Comparison of ENCODE assay signal across 9 mouse cellular contexts in genomic region chr2:77703080-77703479, GRCm38 (mm10).
A peak's percentile ranks its signal among the peaks of the same experiment; 100 is the strongest.
DNase-seq lines count a peak whose midpoint lies in the region; ATAC-seq lines count a peak whose summit lies in the region.
"Had no signal": no experiment of that assay in that cellular context is flagged by ENCODE, and none has a peak within 500 bp of the region (broad histone marks: within the 10 kb centered on the region; RNA-seq: fewer than 3 reads in every experiment).

No protein-coding gene starts in this region.

- 0 out of 2 replicates have a peak overlapping the region, but pooled peaks have one; percentile 32 for H3K9ac ChIP-seq in heart, embryonic 12.5 days
- H3K9ac ChIP-seq in heart, embryonic 13.5 days = peak overlapping the region; percentile 59

- H3K27me3 ChIP-seq in heart, embryonic 12.5 days (replicated peaks) = no peaks in the 10 kb centered on the region
- H3K27me3 ChIP-seq in heart, embryonic 13.5 days (replicated peaks) = no peaks in the 10 kb centered on the region

- no peak for DNase-seq in heart, postnatal 4 days
- DNase-seq in embryo, embryonic 10.5 days (ENCODE audit: low spot score) = peak; percentile 21
- DNase-seq in left cerebral cortex, adult 9 months (ENCODE audit: low spot score in 2 of 2) = peak; percentile 35 to 72
- DNase-seq in retina, postnatal 7 days (ENCODE audit: low read depth, low spot score) = peak; percentile 21
- no peak for DNase-seq in thymus, postnatal 25 days

- no peaks in the 10 kb centered on the region for H3K36me3 ChIP-seq in heart, embryonic 12.5 days
- no peaks in the 10 kb centered on the region for H3K36me3 ChIP-seq in heart, embryonic 13.5 days

- H3K27ac ChIP-seq in heart, embryonic 12.5 days (ENCODE audit: poor library complexity, severe bottlenecking) = no peak overlapping the region
- no peak overlapping the region for H3K27ac ChIP-seq in heart, embryonic 13.5 days (replicated peaks)

- no peaks in the 10 kb centered on the region for H3K4me1 ChIP-seq in heart, embryonic 12.5 days (replicated peaks)
- H3K4me1 ChIP-seq in heart, embryonic 13.5 days = 0 out of 2 replicates have a peak, but pooled peaks cover 3% of the 10 kb centered on the region

- H3K4me3 ChIP-seq in heart, embryonic 12.5 days = peak overlapping the region; percentile 7
- peak overlapping the region; percentile 39 for H3K4me3 ChIP-seq in heart, embryonic 13.5 days

- H3K9me3 ChIP-seq in heart, embryonic 12.5 days (replicated peaks) = no peaks in the 10 kb centered on the region
- H3K9me3 ChIP-seq in heart, embryonic 13.5 days = no peaks in the 10 kb centered on the region

- ATAC-seq in heart, embryonic 12.5 days (ENCODE audit: insufficient number of reproducible peaks, low FRiP score) = no peak
- ATAC-seq in heart, embryonic 13.5 days (ENCODE audit: extremely low read depth, insufficient number of reproducible peaks, low FRiP score, low TSS enrichment) = no peak
- ATAC-seq in megakaryocyte-erythroid progenitor cell, adult 5-6 weeks (replicated peaks; ENCODE audit: low FRiP score, low TSS enrichment, poor library complexity, severe bottlenecking) = no peak
- ATAC-seq: Patski had no signal

- peak overlapping the region; percentile 55 for H3K4me2 ChIP-seq in heart, embryonic 12.5 days
- peak overlapping the region; percentile 64 for H3K4me2 ChIP-seq in heart, embryonic 13.5 days

- WGBS in heart, embryonic 12.5 days = 50% methylated on average over 19 of the region's 19 CpGs
- 47% methylated on average over 19 of the region's 19 CpGs for WGBS in heart, embryonic 13.5 days

Comparison
In these comparisons a context has a peak if more than half of its experiments do, and no peak if none do; other contexts are left out.
1. DNase-seq: peak in embryo, embryonic 10.5 days (single experiment), left cerebral cortex, adult 9 months (2 of 2) and retina, postnatal 7 days (single experiment); none in heart, postnatal 4 days (single experiment) and thymus, postnatal 25 days (single experiment).